ENCODE assay signal across 13 mouse cellular contexts in genomic region chr12:78777916-78778315, GRCm38 (mm10). TPM values are rescaled to one million over a fixed set of nuclear protein-coding genes. Genes with fewer than 3 reads are reported as not detected.
DNase-seq lines count a peak whose midpoint lies in the region; ATAC-seq and TF ChIP-seq lines count a peak whose summit lies in the region.
"Had no signal": no experiment of that assay in that cellular context is flagged by ENCODE, and none has a peak within 500 bp of the region (broad histone marks: within the 10 kb centered on the region; RNA-seq: fewer than 3 reads in every experiment).

No protein-coding gene starts in this region.

- ATAC-seq in lung, embryonic 15.5 days (ENCODE audit: borderline replicate concordance, extremely low read depth, low FRiP score, low TSS enrichment): no peak
- ATAC-seq in forebrain, embryonic 15.5 days (replicated peaks): peak; percentile 61
- ATAC-seq in neural tube, embryonic 12.5 days (ENCODE audit: low FRiP score, low read depth): peak; percentile 86

- TF ChIP-seq CTCF in brain, embryonic 14.5 days (IDR thresholded peaks at IDR 0.05; ENCODE audit: borderline replicate concordance, extremely low read depth, insufficient read depth, insufficient read length): no peak

- no peak for TF ChIP-seq POLR2A in brain, embryonic 14.5 days (IDR thresholded peaks at IDR 0.05; ENCODE audit: borderline replicate concordance, extremely low read depth, insufficient read depth, insufficient read length, poor library complexity, severe bottlenecking)

- H3K9me3 ChIP-seq in lung, embryonic 15.5 days: no peaks in the 10 kb centered on the region
- H3K9me3 ChIP-seq in forebrain, embryonic 15.5 days: no peaks in the 10 kb centered on the region
- H3K9me3 ChIP-seq in neural tube, embryonic 12.5 days: no peaks in the 10 kb centered on the region

- peak overlapping the region; percentile 47 for H3K27ac ChIP-seq in lung, embryonic 15.5 days
- H3K27ac ChIP-seq in forebrain, embryonic 15.5 days (replicated peaks): no peak overlapping the region
- H3K27ac ChIP-seq in neural tube, embryonic 12.5 days: no peak overlapping the region

- no peaks in the 10 kb centered on the region for H3K27me3 ChIP-seq in lung, embryonic 15.5 days
- H3K27me3 ChIP-seq in forebrain, embryonic 15.5 days: no peaks in the 10 kb centered on the region
- H3K27me3 ChIP-seq in neural tube, embryonic 12.5 days (replicated peaks): no peaks in the 10 kb centered on the region

- 41% methylated on average over 2 of the region's 2 CpGs for WGBS in lung, embryonic 15.5 days
- WGBS in forebrain, embryonic 15.5 days: 2% methylated on average over 2 of the region's 2 CpGs
- 3% methylated on average over 2 of the region's 2 CpGs for WGBS in neural tube, embryonic 12.5 days

- H3K4me2 ChIP-seq in lung, embryonic 15.5 days: 0 out of 2 replicates have a peak overlapping the region, but pooled peaks have one; percentile 13
- H3K4me2 ChIP-seq in forebrain, embryonic 15.5 days (replicated peaks): no peak overlapping the region
- 0 out of 2 replicates have a peak overlapping the region, but pooled peaks have one; percentile 12 for H3K4me2 ChIP-seq in neural tube, embryonic 12.5 days (replicated peaks)
- H3K4me2 ChIP-seq: heart, embryonic 11.5 days had no signal

- H3K4me1 ChIP-seq in lung, embryonic 15.5 days: 0 out of 2 replicates have a peak, but pooled peaks cover 8% of the 10 kb centered on the region
- H3K4me1 ChIP-seq in forebrain, embryonic 15.5 days: 0 out of 2 replicates have a peak, but pooled peaks cover 5% of the 10 kb centered on the region
- 0 out of 2 replicates have a peak, but pooled peaks cover 11% of the 10 kb centered on the region for H3K4me1 ChIP-seq in neural tube, embryonic 12.5 days

- no peak for DNase-seq in lung, postnatal 25 days (ENCODE audit: low spot score)
- DNase-seq in brain, embryonic 14.5 days (ENCODE audit: low read depth): peak; percentile 63
- no peak for DNase-seq in right cerebral cortex, adult 18-20 months
- no peak for DNase-seq in kidney, adult 11 months
- DNase-seq: adrenal gland, adult 8-10 months; gastrocnemius, postnatal 14 days; heart, postnatal 4 days; lung, adult 2 months; thymus, postnatal 36 days had no signal

- H3K36me3 ChIP-seq in lung, embryonic 15.5 days: no peaks in the 10 kb centered on the region
- H3K36me3 ChIP-seq in forebrain, embryonic 15.5 days: no peaks in the 10 kb centered on the region
- peaks cover 2% of the 10 kb centered on the region; the same call in 1 of the 2 replicates for H3K36me3 ChIP-seq in neural tube, embryonic 12.5 days

- no peak overlapping the region for H3K9ac ChIP-seq in lung, embryonic 15.5 days
- no peak overlapping the region for H3K9ac ChIP-seq in forebrain, embryonic 15.5 days (replicated peaks)
- H3K9ac ChIP-seq in neural tube, embryonic 12.5 days: no peak overlapping the region

- H3K4me3 ChIP-seq in lung, embryonic 15.5 days: no peak overlapping the region
- no peak overlapping the region for H3K4me3 ChIP-seq in forebrain, embryonic 15.5 days
- no peak overlapping the region for H3K4me3 ChIP-seq in neural tube, embryonic 12.5 days

RNA-seq across cellular contexts. Expression of gene Mpp5, which starts 29.2 kb away (rescaled TPM):
- polyA plus RNA-seq in lung, embryonic 15.5 days (2015; fragmentation: Nextera tagmentation; extraction: Ambion mirVana): 21.8 and 26.1 TPM in 2 replicates
- 6.1 and 9.3 TPM in 2 replicates for polyA plus RNA-seq in brain, embryonic 14.5 days (2012; rRNA removed)
- 16.9 and 17.4 TPM in 2 replicates for polyA plus RNA-seq in forebrain, embryonic 15.5 days (2015; fragmentation: Nextera tagmentation; extraction: Ambion mirVana)
- 22.2 and 23.8 TPM in 2 replicates for polyA plus RNA-seq in neural tube, embryonic 12.5 days (2016; fragmentation: Nextera tagmentation; extraction: Ambion mirVana)
